Mouse (Mus musculus): Measurements from ENCODE around the gene Tmem40. TPM values are rescaled to one million over a fixed set of nuclear protein-coding genes. Genes with fewer than 3 reads are reported as not detected.
A peak's percentile ranks its signal among the peaks of the same experiment; 100 is the strongest.

The Tmem40 gene
- polyA plus RNA-seq, 1 experiment, result 0.53 TPM

GRCm38 (mm10) chr6:115746326-115746725, 15.9 kb downstream of the Tmem40 start:
- no peaks in the 10 kb centered on the region for H3K27me3 ChIP-seq (ENCODE audit: control insufficient read depth, insufficient read depth, low read length)
- H3K36me3 ChIP-seq (ENCODE audit: control insufficient read depth, insufficient read depth, low read length), result no peaks in the 10 kb centered on the region
- no peak overlapping the region for H3K27ac ChIP-seq (ENCODE audit: control insufficient read depth, insufficient read depth, low read depth, low read length)
- TF ChIP-seq POLR2A (IDR thresholded peaks at IDR 0.05; ENCODE audit: control insufficient read depth, low read depth, low read length) (no peak), CTCF (IDR thresholded peaks at IDR 0.05; ENCODE audit: control insufficient read depth, insufficient read depth, insufficient replicate concordance, low read depth, low read length) (no peak)
- H3K4me3 ChIP-seq (ENCODE audit: control insufficient read depth, low read depth, low read length), result no peak overlapping the region
- H3K4me1 ChIP-seq (ENCODE audit: control insufficient read depth, insufficient read depth, low read length), result no peaks in the 10 kb centered on the region

GRCm38 (mm10) chr6:115743569-115743968, 18.6 kb downstream of the Tmem40 start:
- Histone ChIP-seq H3K4me1 (ENCODE audit: control insufficient read depth, insufficient read depth, low read length) (no peaks in the 10 kb centered on the region), H3K27me3 (ENCODE audit: control insufficient read depth, insufficient read depth, low read length) (no peaks in the 10 kb centered on the region), H3K36me3 (ENCODE audit: control insufficient read depth, insufficient read depth, low read length) (no peaks in the 10 kb centered on the region), H3K4me3 (ENCODE audit: control insufficient read depth, low read depth, low read length) (no peak overlapping the region), H3K27ac (ENCODE audit: control insufficient read depth, insufficient read depth, low read depth, low read length) (no peak overlapping the region)
- 0 out of 2 replicates have a peak, but pooled peaks have one; percentile 4 for TF ChIP-seq CTCF (IDR thresholded peaks at IDR 0.05; ENCODE audit: control insufficient read depth, insufficient read depth, insufficient replicate concordance, low read depth, low read length)
- TF ChIP-seq POLR2A (IDR thresholded peaks at IDR 0.05; ENCODE audit: control insufficient read depth, low read depth, low read length), result no peak

- Histone ChIP-seq H3K4me1 (ENCODE audit: control insufficient read depth, insufficient read depth, low read length) (no peaks in the 10 kb centered on the region), H3K27me3 (ENCODE audit: control insufficient read depth, insufficient read depth, low read length) (no peaks in the 10 kb centered on the region), H3K4me3 (ENCODE audit: control insufficient read depth, low read depth, low read length) (no peak overlapping the region), H3K27ac (ENCODE audit: control insufficient read depth, insufficient read depth, low read depth, low read length) (no peak overlapping the region), H3K36me3 (ENCODE audit: control insufficient read depth, insufficient read depth, low read length) (no peaks in the 10 kb centered on the region)
- TF ChIP-seq POLR2A (IDR thresholded peaks at IDR 0.05; ENCODE audit: control insufficient read depth, low read depth, low read length) (no peak), CTCF (IDR thresholded peaks at IDR 0.05; ENCODE audit: control insufficient read depth, insufficient read depth, insufficient replicate concordance, low read depth, low read length) (no peak)
Measured at GRCm38 (mm10) chr6:115739056-115739455, 23.2 kb downstream of the Tmem40 start.

GRCm38 (mm10) chr6:115734909-115735308, 27.3 kb downstream of the Tmem40 start:
- Histone ChIP-seq H3K36me3 (ENCODE audit: control insufficient read depth, insufficient read depth, low read length) (no peaks in the 10 kb centered on the region), H3K27me3 (ENCODE audit: control insufficient read depth, insufficient read depth, low read length) (no peaks in the 10 kb centered on the region), H3K4me1 (ENCODE audit: control insufficient read depth, insufficient read depth, low read length) (no peaks in the 10 kb centered on the region; the same call in 1 of the 2 replicates), H3K27ac (ENCODE audit: control insufficient read depth, insufficient read depth, low read depth, low read length) (no peak overlapping the region), H3K4me3 (ENCODE audit: control insufficient read depth, low read depth, low read length) (no peak overlapping the region)
- TF ChIP-seq CTCF (IDR thresholded peaks at IDR 0.05; ENCODE audit: control insufficient read depth, insufficient read depth, insufficient replicate concordance, low read depth, low read length) (peak; percentile 39; the same call in 1 of the 2 replicates), POLR2A (IDR thresholded peaks at IDR 0.05; ENCODE audit: control insufficient read depth, low read depth, low read length) (no peak)

GRCm38 (mm10) chr6:115732341-115732928, 29.8 kb downstream of the Tmem40 start:
- no peak overlapping the region for H3K4me3 ChIP-seq (ENCODE audit: control insufficient read depth, low read depth, low read length)
- H3K36me3 ChIP-seq (ENCODE audit: control insufficient read depth, insufficient read depth, low read length), result no peaks in the 10 kb centered on the region
- TF ChIP-seq POLR2A (IDR thresholded peaks at IDR 0.05; ENCODE audit: control insufficient read depth, low read depth, low read length), result no peak
- no peak for TF ChIP-seq CTCF (IDR thresholded peaks at IDR 0.05; ENCODE audit: control insufficient read depth, insufficient read depth, insufficient replicate concordance, low read depth, low read length)
- H3K4me1 ChIP-seq (ENCODE audit: control insufficient read depth, insufficient read depth, low read length), result no peaks in the 10 kb centered on the region; the same call in 1 of the 2 replicates
- no peak overlapping the region for H3K27ac ChIP-seq (ENCODE audit: control insufficient read depth, insufficient read depth, low read depth, low read length)
- no peaks in the 10 kb centered on the region for H3K27me3 ChIP-seq (ENCODE audit: control insufficient read depth, insufficient read depth, low read length)

GRCm38 (mm10) chr6:115730560-115731342, 31.5 kb downstream of the Tmem40 start:
- Histone ChIP-seq H3K27ac (ENCODE audit: control insufficient read depth, insufficient read depth, low read depth, low read length) (no peak overlapping the region), H3K36me3 (ENCODE audit: control insufficient read depth, insufficient read depth, low read length) (no peaks in the 10 kb centered on the region), H3K4me3 (ENCODE audit: control insufficient read depth, low read depth, low read length) (no peak overlapping the region), H3K4me1 (ENCODE audit: control insufficient read depth, insufficient read depth, low read length) (no peaks in the 10 kb centered on the region; the same call in 1 of the 2 replicates), H3K27me3 (ENCODE audit: control insufficient read depth, insufficient read depth, low read length) (no peaks in the 10 kb centered on the region)
- TF ChIP-seq CTCF (IDR thresholded peaks at IDR 0.05; ENCODE audit: control insufficient read depth, insufficient read depth, insufficient replicate concordance, low read depth, low read length), result no peak
- no peak for TF ChIP-seq POLR2A (IDR thresholded peaks at IDR 0.05; ENCODE audit: control insufficient read depth, low read depth, low read length)

- Histone ChIP-seq H3K4me3 (ENCODE audit: control insufficient read depth, low read depth, low read length) (no peak overlapping the region), H3K27me3 (ENCODE audit: control insufficient read depth, insufficient read depth, low read length) (no peaks in the 10 kb centered on the region), H3K4me1 (ENCODE audit: control insufficient read depth, insufficient read depth, low read length) (no peaks in the 10 kb centered on the region; the same call in 1 of the 2 replicates), H3K36me3 (ENCODE audit: control insufficient read depth, insufficient read depth, low read length) (no peaks in the 10 kb centered on the region), H3K27ac (ENCODE audit: control insufficient read depth, insufficient read depth, low read depth, low read length) (no peak overlapping the region)
- no peak for TF ChIP-seq CTCF (IDR thresholded peaks at IDR 0.05; ENCODE audit: control insufficient read depth, insufficient read depth, insufficient replicate concordance, low read depth, low read length)
- no peak for TF ChIP-seq POLR2A (IDR thresholded peaks at IDR 0.05; ENCODE audit: control insufficient read depth, low read depth, low read length)
Measured at GRCm38 (mm10) chr6:115727570-115727969, 34.6 kb downstream of the Tmem40 start.
